Mouse (Mus musculus) gastrocnemius, postnatal 14 days (tissue): Measurements from ENCODE around the gene Snta1. TPM values are rescaled to one million over a fixed set of nuclear protein-coding genes. Genes with fewer than 3 reads are reported as not detected.

Experiments
- DNase-seq: peaks from one replicate; pipeline ENCODE4 v3.0.0; 2021; ENCODE audit warnings: mixed read lengths
- intact Hi-C: fragments of 180-260 bp; cut with DNase I; formaldehyde crosslinking; loops from one replicate; pipeline ENCODE4 v1.15.1; 2025; ENCODE audit warnings: low total_unique reads
- long read RNA-seq, 2 experiments: library from polyadenylated mRNA; stranded (forward); transcript quantifications; one replicate each; pipeline ENCODE4 v2.0.0; 2021
- total RNA-seq, 2 experiments: library from RNA; stranded (reverse); gene quantifications; 2 replicates each; pipeline ENCODE4 v1.2.3; 2021

Snta1 gene
- total RNA-seq, result 100 to 1,000 TPM; 146 to 210 TPM
- long read RNA-seq, experiment 1, transcript Snta1-202 (8 exons, 2,131 nt), result major isoform, 271 of 334 reads
- long read RNA-seq, experiment 1, partial matches to known transcripts, result 45 of 334 reads
- long read RNA-seq, experiment 1, other reads (novel, unspliced or antisense), result 18 of 334 reads
- long read RNA-seq, experiment 2, transcript Snta1-202 (8 exons, 2,131 nt), result major isoform, 318 of 365 reads
- long read RNA-seq, experiment 2, partial matches to known transcripts, result 36 of 365 reads
- long read RNA-seq, experiment 2, other reads (novel, unspliced or antisense), result 11 of 365 reads

DNA sequence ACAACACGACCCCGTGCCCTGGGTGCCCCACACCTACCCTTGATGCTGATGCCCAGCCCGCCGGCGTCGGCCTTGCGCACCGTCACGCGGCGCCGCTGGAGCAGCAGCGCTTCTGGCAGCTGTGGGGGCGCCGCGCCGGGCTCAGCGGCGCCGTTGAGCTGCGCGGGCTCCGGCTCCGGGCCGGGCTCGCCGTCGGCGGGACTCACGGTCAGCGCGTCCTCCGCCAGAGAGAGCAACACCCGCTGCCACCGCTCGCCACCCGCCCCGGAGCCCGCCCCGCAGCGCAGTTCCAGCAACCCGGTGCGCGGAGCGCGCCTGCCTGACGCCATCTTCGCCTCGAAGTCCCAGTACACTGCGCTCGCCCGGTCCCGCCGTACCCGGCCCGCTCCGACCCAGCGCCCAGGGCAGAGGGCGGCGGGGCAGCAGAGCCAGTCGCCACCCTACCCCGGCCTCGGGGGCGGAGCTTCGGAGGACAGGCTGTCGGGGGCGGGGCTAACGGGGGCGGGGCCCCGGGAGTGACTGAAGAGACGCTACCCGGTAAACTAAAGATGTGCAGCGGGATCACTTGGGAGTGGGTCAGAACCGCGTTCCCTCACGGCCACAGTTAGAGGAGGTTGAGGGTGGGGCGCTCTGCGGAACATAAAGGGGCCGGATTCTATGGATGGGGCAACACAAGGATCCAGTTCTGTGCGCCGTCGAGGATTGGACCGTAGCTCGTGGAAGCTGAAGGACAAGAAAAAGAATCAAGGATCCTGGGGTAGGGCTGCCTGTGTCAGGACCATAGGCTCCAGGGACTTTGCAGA is at the start of gene Snta1:
Gene Snta1, minus strand, starts transcription at position 457 of the 803 bp plus-strand sequence.
- intact Hi-C loops, result no loop called here
- DNase-seq, result peak; percentile 90

- intact Hi-C loops, result no loop called here
These were observed 48.7 kb upstream of the Snta1 start for GRCm38 (mm10) chr2:154456621-154457020.

DNA sequence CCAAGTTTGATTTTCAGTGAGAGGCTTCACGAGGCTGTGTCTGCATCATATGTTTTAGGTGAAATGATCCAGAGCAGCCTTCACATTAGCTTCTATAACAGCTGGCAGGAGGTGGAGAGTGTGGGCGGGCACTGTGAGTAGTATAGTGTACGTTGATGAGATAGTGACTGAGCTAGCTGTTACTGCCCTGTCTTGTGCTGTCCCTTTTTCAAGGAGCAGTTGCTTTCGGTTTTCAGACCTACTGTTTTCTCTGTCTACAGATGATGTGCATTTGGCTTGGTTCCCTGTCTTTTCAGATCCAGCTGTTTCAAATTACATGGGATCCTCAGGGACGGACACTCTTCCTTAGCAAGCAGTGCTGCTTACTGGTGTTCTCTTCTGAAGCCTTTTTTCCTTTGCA is 47.9 kb upstream of the Snta1 start:
- peak; percentile 23 for DNase-seq
- intact Hi-C loops, result no loop called here

More at GRCm38 (mm10) chr2:154456621-154457020, 48.7 kb upstream of the Snta1 start:
- no peak for DNase-seq

DNA sequence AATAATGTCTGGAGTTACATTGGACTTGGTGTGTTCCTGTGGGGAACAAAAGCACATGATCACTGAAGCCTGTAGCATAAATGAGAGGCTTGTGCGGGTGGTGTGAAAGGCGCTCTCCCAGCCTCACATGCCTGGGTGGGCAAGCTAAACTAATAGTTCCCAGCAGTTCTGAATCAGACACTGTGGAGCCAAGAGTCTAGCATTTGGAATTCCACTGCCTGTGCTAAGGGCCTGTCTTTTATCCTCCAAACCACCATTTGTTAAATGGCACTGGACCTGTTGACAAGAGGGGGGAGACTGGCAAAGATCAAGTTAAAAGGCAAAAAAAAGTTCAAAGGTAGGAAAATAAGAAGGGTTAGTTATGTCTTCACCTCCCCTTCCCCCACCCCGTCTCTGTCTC is 46.7 kb upstream of the Snta1 start:
- DNase-seq, result no peak
- intact Hi-C loops, result no loop called here

GRCm38 (mm10) chr2:154454099-154454498 is 46.2 kb upstream of the Snta1 start:
- no peak for DNase-seq
- intact Hi-C loops, result no loop called here

- intact Hi-C loops, result no loop called here
These were observed 45.1 kb upstream of the Snta1 start for GRCm38 (mm10) chr2:154452951-154453350.

GRCm38 (mm10) chr2:154448633-154449032 is 40.7 kb upstream of the Snta1 start:
- no peak for DNase-seq
- intact Hi-C loops, result no loop called here

More at GRCm38 (mm10) chr2:154452951-154453350, 45.1 kb upstream of the Snta1 start:
- no peak for DNase-seq

DNA sequence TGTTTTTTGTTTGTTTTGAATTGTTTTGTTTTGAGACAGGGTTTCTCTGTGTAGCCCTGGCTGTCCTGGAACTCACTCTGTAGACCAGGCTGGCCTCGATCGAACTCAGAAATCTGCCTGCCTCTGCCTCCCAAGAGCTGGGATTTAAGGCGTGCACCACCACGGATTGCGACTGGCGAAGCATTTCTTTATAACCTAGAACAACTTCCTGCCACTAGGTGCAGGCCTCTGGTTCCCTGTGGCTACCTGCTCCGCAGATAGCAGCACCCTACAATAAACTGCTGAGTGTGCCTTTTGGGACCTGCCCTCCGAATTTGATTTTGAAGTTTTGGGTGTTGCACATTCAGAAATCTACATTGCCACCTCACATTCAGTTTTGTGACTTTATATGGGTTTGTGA is 39.9 kb upstream of the Snta1 start:
- intact Hi-C loops, result no loop called here

GRCm38 (mm10) chr2:154440453-154440852 is 32.6 kb upstream of the Snta1 start:
- no peak for DNase-seq
- intact Hi-C loops, result no loop called here

More for the DNA sequence above, 39.9 kb upstream of the Snta1 start:
- DNase-seq, result no peak

DNA sequence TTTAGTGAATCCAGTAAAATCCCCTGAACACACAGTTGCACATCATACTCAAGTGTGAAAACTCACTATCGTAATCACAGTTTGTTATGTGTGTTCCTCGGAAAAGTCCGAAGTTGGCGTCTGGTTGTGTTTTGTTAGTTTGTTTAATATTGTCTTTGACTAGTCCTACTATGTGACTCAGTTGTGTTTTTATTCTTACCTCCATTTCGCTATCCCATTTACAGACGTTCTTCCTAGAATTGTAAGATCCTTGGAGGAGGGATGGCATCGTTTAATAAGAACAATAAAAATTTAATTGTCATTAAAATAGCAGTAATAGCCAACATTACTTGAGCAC is 29.3 kb upstream of the Snta1 start:
- intact Hi-C loops, result no loop called here
- DNase-seq, result no peak

GRCm38 (mm10) chr2:154436458-154437190 is 28.7 kb upstream of the Snta1 start, which contains the start of gene Cbfa2t2:
Gene Cbfa2t2 (plus strand): TSS chr2:154436481.
- intact Hi-C loops, result no loop called here
- DNase-seq, result peak; percentile 58

GRCm38 (mm10) chr2:154436076-154436457 is 28.2 kb upstream of the Snta1 start:
- intact Hi-C loops, result no loop called here

DNA sequence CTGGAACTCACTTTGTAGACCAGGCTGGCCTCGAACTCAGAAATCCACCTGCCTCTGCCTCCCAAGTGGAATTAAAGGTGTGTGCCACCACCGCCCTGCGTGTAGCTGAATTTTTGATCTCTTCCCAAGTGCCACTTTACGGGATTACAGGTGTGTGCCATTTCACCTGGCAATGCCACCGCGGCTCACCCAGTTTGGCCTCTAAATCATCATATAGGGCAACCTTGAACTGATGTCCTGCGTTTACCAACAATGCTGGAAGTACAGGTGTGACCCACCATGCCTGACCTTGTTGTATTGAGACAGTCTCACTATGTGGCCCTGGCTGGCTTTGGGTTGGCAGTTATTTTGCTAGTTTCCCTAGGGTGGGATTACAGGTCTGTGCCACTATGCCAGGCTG is 26.8 kb upstream of the Snta1 start:
- intact Hi-C loops, result no loop called here
- no peak for DNase-seq

More at GRCm38 (mm10) chr2:154436076-154436457, 28.2 kb upstream of the Snta1 start:
- peak; percentile 99 for DNase-seq

DNA sequence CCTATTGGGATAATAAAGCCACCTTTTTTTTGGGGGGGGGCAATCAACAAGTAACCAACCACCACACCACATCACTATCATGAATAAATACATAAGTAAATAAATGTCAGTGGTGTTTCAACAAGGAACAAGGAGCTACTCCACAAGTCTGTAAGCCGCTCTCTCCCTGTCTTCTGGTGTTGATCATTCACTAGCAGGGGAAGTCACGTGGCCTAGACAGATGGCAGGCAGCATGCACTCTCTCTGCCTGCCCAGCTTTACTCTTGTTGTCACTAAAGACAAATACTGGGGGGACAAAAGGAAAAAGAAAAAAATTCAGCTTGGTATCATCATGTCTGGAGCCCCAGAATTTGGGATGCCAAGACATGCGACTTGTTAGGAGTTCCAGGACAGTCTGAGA is 25.5 kb upstream of the Snta1 start:
- intact Hi-C loops, result no loop called here
- DNase-seq, result no peak

GRCm38 (mm10) chr2:154432696-154433095 is 24.8 kb upstream of the Snta1 start:
- intact Hi-C loops, result no loop called here
- DNase-seq, result no peak

- intact Hi-C loops, result no loop called here
- no peak for DNase-seq
These were observed 22.7 kb upstream of the Snta1 start for GRCm38 (mm10) chr2:154430566-154430965.

DNA sequence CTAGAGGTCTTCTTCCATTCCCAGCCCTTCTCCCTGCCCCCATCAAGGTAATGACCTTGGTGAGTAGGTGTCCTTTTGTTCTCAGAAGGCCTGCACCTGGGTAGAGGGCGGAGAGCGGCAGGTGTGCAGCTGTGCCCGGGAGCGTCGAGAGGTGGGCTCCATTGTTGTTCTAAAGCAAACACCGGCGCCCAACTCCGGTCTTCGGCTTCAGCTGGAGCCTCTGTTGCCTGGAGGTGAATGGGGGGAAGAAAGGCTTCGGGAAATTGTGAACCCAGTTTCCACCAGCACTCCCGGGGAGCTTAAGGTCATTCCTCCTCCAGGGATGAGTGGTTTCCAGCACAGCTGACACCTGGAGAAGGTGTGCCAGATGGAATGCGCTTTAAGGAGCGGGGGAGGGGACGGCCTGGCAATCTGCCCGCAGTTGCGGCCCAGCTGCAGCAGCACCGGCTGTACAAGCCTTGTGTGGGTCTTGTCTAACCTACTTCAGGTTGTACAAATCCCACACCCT is 20.0 kb upstream of the Snta1 start:
- intact Hi-C loops, result no loop called here

GRCm38 (mm10) chr2:154426905-154427852 is 19.3 kb upstream of the Snta1 start:
- intact Hi-C loops, result no loop called here
- DNase-seq, result no peak

More for the DNA sequence above, 20.0 kb upstream of the Snta1 start:
- no peak for DNase-seq
